Mouse (Mus musculus) CH12.LX (cell line): Measurements from ENCODE around the gene Ece1. TPM values are rescaled to one million over a fixed set of nuclear protein-coding genes. Genes with fewer than 3 reads are reported as not detected.

Source experiments
- DNase-seq: peaks from one replicate; pipeline ENCODE4 v3.0.0-alpha.2; 2013; ENCODE audit errors: extremely low read depth
- H3K27ac ChIP-seq: 2 replicates; pipeline ENCODE4 v1.5.1; 2012; ENCODE audit warnings: low read depth, mild to moderate bottlenecking, control low read depth, moderate library complexity; ENCODE audit not compliant: insufficient read depth
- H3K27me3 ChIP-seq: replicated peaks from 2 replicates; pipeline ENCODE3; 2012; ENCODE audit warnings: inconsistent platforms
- H3K36me3 ChIP-seq, 2 experiments: replicated peaks in 1 of 2; 2 replicates each; pipeline versions ENCODE3 to v1.6.1; 2012; ENCODE audit warnings: inconsistent platforms in 1 of 2, low read length in 1 of 2, mild to moderate bottlenecking in 1 of 2, mixed read lengths in 1 of 2, moderate library complexity in 1 of 2; ENCODE audit not compliant: control insufficient read depth in 1 of 2, insufficient read depth in 1 of 2
- H3K4me1 ChIP-seq, 2 experiments: 2 replicates each; pipeline ENCODE4 v1.6.1; 2012; ENCODE audit warnings: inconsistent platforms in 1 of 2, moderate library complexity in 1 of 2; ENCODE audit not compliant: insufficient read depth in 2 of 2, control insufficient read depth in 1 of 2
- H3K4me2 ChIP-seq: 2 replicates; pipeline ENCODE4 v1.6.1; 2012; ENCODE audit warnings: low read depth, mild to moderate bottlenecking, control low read depth; ENCODE audit not compliant: poor library complexity, insufficient read depth, severe bottlenecking
- H3K4me3 ChIP-seq, 3 experiments: fragments of 150-350 bp in 1 of 3; sonication (generic) in 1 of 3; replicated peaks in 1 of 3; 2 replicates each; pipeline versions ENCODE3 to v1.5.1; 2011 to 2012; ENCODE audit warnings: low read depth in 2 of 3, low read length in 2 of 3, mild to moderate bottlenecking in 2 of 3, moderate library complexity in 2 of 3, control low read depth in 1 of 3, improper control_type of control experiment in 1 of 3, inconsistent platforms in 1 of 3, mixed read lengths in 1 of 3; ENCODE audit not compliant: poor library complexity in 1 of 3
- H3K79me2 ChIP-seq: replicated peaks from 2 replicates; pipeline ENCODE4 v1.6.1; 2012; ENCODE audit warnings: mild to moderate bottlenecking, moderate library complexity; ENCODE audit not compliant: control insufficient read depth, poor library complexity, insufficient read depth, severe bottlenecking; ENCODE audit errors: extremely low read depth
- H3K9ac ChIP-seq: 2 replicates; pipeline ENCODE4 v1.6.1; 2012; ENCODE audit warnings: low read depth, mild to moderate bottlenecking, control low read depth, moderate library complexity; ENCODE audit not compliant: insufficient read depth
- H3K9me3 ChIP-seq: replicated peaks from 2 replicates; pipeline ENCODE3; 2012; ENCODE audit warnings: low read length, inconsistent platforms, mixed read lengths
- CHD1 ChIP-seq: IDR thresholded peaks from 2 replicates; pipeline ENCODE4 v1.6.1; 2012; ENCODE audit warnings: low read depth, low read length, improper control_type of control experiment, inconsistent platforms
- CHD2 ChIP-seq: IDR thresholded peaks from 2 replicates; pipeline ENCODE4 v1.6.1; 2011; ENCODE audit warnings: low read length, improper control_type of control experiment
- E2F4 ChIP-seq: IDR thresholded peaks from 2 replicates; pipeline ENCODE4 v1.6.1; 2011; ENCODE audit warnings: low read depth, low read length, improper control_type of control experiment; ENCODE audit not compliant: insufficient replicate concordance
- ELF1 ChIP-seq: IDR thresholded peaks from 2 replicates; pipeline ENCODE4 v1.6.1; 2014; ENCODE audit warnings: low read depth, mild to moderate bottlenecking, inconsistent platforms, low read length, improper control_type of control experiment
- EP300 ChIP-seq: IDR thresholded peaks from 2 replicates; pipeline ENCODE4 v1.6.1; 2011; ENCODE audit warnings: low read length, improper control_type of control experiment
- GABPA ChIP-seq: IDR thresholded peaks from 2 replicates; pipeline ENCODE4 v1.6.1; 2012; ENCODE audit warnings: low read depth, low read length, improper control_type of control experiment, inconsistent platforms; ENCODE audit not compliant: insufficient replicate concordance
- HCFC1 ChIP-seq: IDR thresholded peaks from 2 replicates; pipeline ENCODE4 v1.6.1; 2012; ENCODE audit warnings: low read depth, mild to moderate bottlenecking, inconsistent platforms, low read length, improper control_type of control experiment
- JUND ChIP-seq: conservative IDR thresholded peaks from 2 replicates; pipeline ENCODE4 v1.6.1; 2011; ENCODE audit warnings: low read depth, low read length, improper control_type of control experiment
- KAT2A ChIP-seq: IDR thresholded peaks from 2 replicates; pipeline ENCODE4 v1.6.1; 2012; ENCODE audit warnings: low read length, improper control_type of control experiment, inconsistent platforms; ENCODE audit not compliant: insufficient replicate concordance
- MAFK ChIP-seq: IDR thresholded peaks from 2 replicates; pipeline ENCODE4 v1.6.1; 2011; ENCODE audit warnings: low read length, improper control_type of control experiment; ENCODE audit not compliant: insufficient replicate concordance
- MAX ChIP-seq: IDR thresholded peaks from 2 replicates; pipeline ENCODE4 v1.6.1; 2011; ENCODE audit warnings: low read length, improper control_type of control experiment
- MAZ ChIP-seq: IDR thresholded peaks from 2 replicates; pipeline ENCODE4 v1.6.1; 2012; ENCODE audit warnings: low read depth, mild to moderate bottlenecking, inconsistent platforms, low read length, improper control_type of control experiment, moderate library complexity
- MXI1 ChIP-seq: IDR thresholded peaks from 2 replicates; pipeline ENCODE4 v1.6.1; 2011; ENCODE audit warnings: mild to moderate bottlenecking, low read depth, low read length, improper control_type of control experiment
- RCOR1 ChIP-seq: conservative IDR thresholded peaks from 2 replicates; pipeline ENCODE4 v1.6.1; 2012; ENCODE audit warnings: low read depth, mild to moderate bottlenecking, inconsistent platforms, low read length, improper control_type of control experiment
- SIN3A ChIP-seq: IDR thresholded peaks from 2 replicates; pipeline ENCODE4 v1.6.1; 2012; ENCODE audit warnings: low read length, improper control_type of control experiment, inconsistent platforms
- SMC3 ChIP-seq: IDR thresholded peaks from 2 replicates; pipeline ENCODE4 v1.6.1; 2011; ENCODE audit warnings: low read depth, low read length, improper control_type of control experiment
- TBP ChIP-seq: conservative IDR thresholded peaks from 2 replicates; pipeline ENCODE4 v1.6.1; 2011; ENCODE audit warnings: low read depth, low read length, improper control_type of control experiment
- TCF12 ChIP-seq: IDR thresholded peaks from 2 replicates; pipeline ENCODE4 v1.6.1; 2014; ENCODE audit warnings: low read depth, mild to moderate bottlenecking, inconsistent platforms, low read length, improper control_type of control experiment
- USF2 ChIP-seq: conservative IDR thresholded peaks from 2 replicates; pipeline ENCODE4 v1.6.1; 2011; ENCODE audit warnings: low read depth, low read length, improper control_type of control experiment
- ZC3H11A ChIP-seq: IDR thresholded peaks from 2 replicates; pipeline ENCODE4 v1.6.1; 2012; ENCODE audit warnings: low read depth, mild to moderate bottlenecking, inconsistent platforms, low read length, improper control_type of control experiment
- ZKSCAN1 ChIP-seq: IDR thresholded peaks from 2 replicates; pipeline ENCODE4 v1.6.1; 2012; ENCODE audit warnings: low read depth, inconsistent platforms, low read length, improper control_type of control experiment, borderline replicate concordance
- dilution Hi-C: fragments of 300-500 bp; cut with MboI; formaldehyde crosslinking; loops from 2 replicates; pipeline ENCODE4 v1.14.3; 2020; ENCODE audit warnings: low sequenced_read_pairs; ENCODE audit not compliant: extremely low pct_unique_long_range_greater_than_20kb, extremely low pct_ligation_motif_present
- in situ Hi-C: fragments of 300-500 bp; cut with MboI; formaldehyde crosslinking; loops from 3 replicates; pipeline ENCODE4 v1.14.3; 2019; ENCODE audit warnings: low sequenced_read_pairs, low pct_ligation_motif_present, low pct_unique_long_range_greater_than_20kb, mixed read lengths
- polyA plus RNA-seq: library from polyadenylated mRNA; unstranded; fragments of >175 nt; gene quantifications from 2 replicates; pipeline ENCODE4 v1.2.1, GENCODE M21; 2012; ENCODE audit warnings: low read depth; ENCODE audit not compliant: insufficient read length
- total RNA-seq, 2 experiments: library from RNA; depleted of rRNA; stranded (reverse); fragments of 300-350 nt in 1 of 2; fragments of >200 nt in 1 of 2; gene quantifications; 2 replicates each; pipeline ENCODE4 v1.2.3; 2012 to 2014

Ece1 gene
- total and polyA plus RNA-seq, 3 experiments: 0.12 to 10.0 (median 0.16) TPM

DNA sequence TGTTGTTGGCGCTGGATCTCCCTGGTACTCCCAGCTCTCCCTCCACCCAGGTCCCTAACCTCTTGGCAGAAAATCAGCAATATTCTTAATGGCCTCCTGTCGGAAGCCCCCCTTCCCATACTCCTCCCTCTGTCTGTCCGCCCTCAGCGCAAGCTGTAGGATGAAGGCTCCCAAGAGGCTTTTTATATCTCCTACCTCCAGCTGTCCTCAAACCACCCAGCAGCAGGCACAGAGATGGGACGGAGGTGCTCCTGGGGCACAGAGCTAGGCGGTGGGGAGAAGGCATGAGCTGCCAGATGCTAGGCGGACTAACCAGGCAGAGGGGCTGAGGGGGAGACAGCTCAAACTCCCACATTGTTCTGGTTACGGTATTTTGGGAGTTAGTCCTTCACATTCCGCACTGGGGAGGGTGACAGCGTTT is 3.2 kb downstream of the Ece1 start:
- in situ Hi-C loops (no loop called here), dilution Hi-C loops (no loop called here)
- H3K4me3 ChIP-seq: no peak overlapping the region
- no peak overlapping the region for H3K4me2 ChIP-seq
- no peaks in the 10 kb centered on the region for H3K9me3 ChIP-seq
- no peaks in the 10 kb centered on the region for H3K36me3 ChIP-seq
- peaks cover 7 to 13% of the 10 kb centered on the region in 2 experiments; a peak in 2 of 4 replicates for H3K4me1 ChIP-seq
- no peak overlapping the region for H3K27ac ChIP-seq
- no peak overlapping the region for H3K9ac ChIP-seq
- no peak for DNase-seq
- TF ChIP-seq RCOR1: no peak
- TF ChIP-seq ELF1: no peak
- TF ChIP-seq ZC3H11A: no peak
- no peak for TF ChIP-seq HCFC1
- no peak for TF ChIP-seq USF2
- TF ChIP-seq EP300: no peak
- no peak for TF ChIP-seq JUND
- no peak for TF ChIP-seq SIN3A
- TF ChIP-seq SMC3: no peak
- no peak for TF ChIP-seq TBP
- no peak for TF ChIP-seq GABPA
- TF ChIP-seq CHD2: no peak
- TF ChIP-seq MAX: no peak
- no peak for TF ChIP-seq E2F4
- no peak for TF ChIP-seq ZKSCAN1
- no peak for TF ChIP-seq KAT2A
- TF ChIP-seq MAFK: no peak
- no peak for TF ChIP-seq MAZ
- no peak for TF ChIP-seq MXI1
- peaks cover 88% of the 10 kb centered on the region for H3K27me3 ChIP-seq
- no peaks in the 10 kb centered on the region for H3K79me2 ChIP-seq

GRCm38 (mm10) chr4:137866206-137866863 is 4.3 kb downstream of the Ece1 start:
- Histone ChIP-seq H3K27me3 (peaks cover 82% of the 10 kb centered on the region), H3K9me3 (no peaks in the 10 kb centered on the region), H3K79me2 (no peaks in the 10 kb centered on the region), H3K4me1 (peaks cover 5 to 13% of the 10 kb centered on the region in 2 experiments; a peak in 2 of 4 replicates), H3K4me3 (no peak overlapping the region), H3K9ac (no peak overlapping the region), H3K4me2 (peak overlapping the region; percentile 64), H3K27ac (no peak overlapping the region), H3K36me3 (no peaks in the 10 kb centered on the region)
- in situ Hi-C loops (no loop called here), dilution Hi-C loops (no loop called here)
- TF ChIP-seq CHD1 (no peak), E2F4 (no peak), HCFC1 (no peak), JUND (no peak), TCF12 (no peak), CHD2 (peak; percentile 80), MXI1 (peak; percentile 81)
- peak; percentile 65 for DNase-seq
